Mouse (Mus musculus) forebrain, embryonic 15.5 days (tissue): ENCODE measurements around the gene Prpsap1. TPM values are rescaled to one million over a fixed set of nuclear protein-coding genes. Genes with fewer than 3 reads are reported as not detected.

Experiments
- ATAC-seq: fragments of 200-750 bp; cut with Nextera tagmentation; replicated peaks from 2 replicates; pipeline ENCODE4 v1.8.0; 2017; ENCODE audit warnings: mild to moderate bottlenecking, moderate TSS enrichment, moderate library complexity
- H3K27ac ChIP-seq: fragments of 300-500 bp; sonication (generic); replicated peaks from 2 replicates; pipeline ENCODE4 v1.5.1; 2015; ENCODE audit warnings: mild to moderate bottlenecking, inconsistent platforms
- H3K27me3 ChIP-seq: fragments of 300-500 bp; sonication (generic); 2 replicates; pipeline ENCODE4 v1.6.1; 2015; ENCODE audit warnings: inconsistent platforms
- H3K36me3 ChIP-seq: fragments of 300-500 bp; sonication (generic); 2 replicates; pipeline ENCODE4 v1.6.1; 2015; ENCODE audit warnings: mild to moderate bottlenecking, inconsistent platforms
- H3K4me1 ChIP-seq: fragments of 300-500 bp; sonication (generic); 2 replicates; pipeline ENCODE4 v1.6.1; 2015; ENCODE audit warnings: inconsistent platforms
- H3K4me2 ChIP-seq: fragments of 300-500 bp; sonication (generic); replicated peaks from 2 replicates; pipeline ENCODE4 v1.6.1; 2015; ENCODE audit warnings: mild to moderate bottlenecking, inconsistent platforms
- H3K4me3 ChIP-seq: fragments of 300-500 bp; sonication (generic); 2 replicates; pipeline ENCODE4 v1.5.1; 2015; ENCODE audit warnings: mild to moderate bottlenecking, inconsistent platforms
- H3K9ac ChIP-seq: fragments of 300-500 bp; sonication (generic); replicated peaks from 2 replicates; pipeline ENCODE4 v1.6.1; 2015; ENCODE audit warnings: mild to moderate bottlenecking, inconsistent platforms
- H3K9me3 ChIP-seq: fragments of 300-500 bp; sonication (generic); 2 replicates; pipeline ENCODE4 v1.6.1; 2016; ENCODE audit warnings: inconsistent platforms
- WGBS: fragments of 180-500 bp; shearing (Covaris S2); methylation state at CpG from one replicate; pipeline ENCODE4 v1.1.7; 2015; ENCODE audit warnings: mixed read lengths; 5-methylcytosine and 5-hydroxymethylcytosine counted together
- polyA plus RNA-seq: library from polyadenylated mRNA; unstranded; fragments of >200 nt; fragmentation: Nextera tagmentation; extraction: Ambion mirVana; gene quantifications from 2 replicates; pipeline ENCODE4 v1.2.1, GENCODE M21; 2015

Prpsap1 gene
- polyA plus RNA-seq, 1 experiment from 2014 or later = 193 TPM

DNA sequence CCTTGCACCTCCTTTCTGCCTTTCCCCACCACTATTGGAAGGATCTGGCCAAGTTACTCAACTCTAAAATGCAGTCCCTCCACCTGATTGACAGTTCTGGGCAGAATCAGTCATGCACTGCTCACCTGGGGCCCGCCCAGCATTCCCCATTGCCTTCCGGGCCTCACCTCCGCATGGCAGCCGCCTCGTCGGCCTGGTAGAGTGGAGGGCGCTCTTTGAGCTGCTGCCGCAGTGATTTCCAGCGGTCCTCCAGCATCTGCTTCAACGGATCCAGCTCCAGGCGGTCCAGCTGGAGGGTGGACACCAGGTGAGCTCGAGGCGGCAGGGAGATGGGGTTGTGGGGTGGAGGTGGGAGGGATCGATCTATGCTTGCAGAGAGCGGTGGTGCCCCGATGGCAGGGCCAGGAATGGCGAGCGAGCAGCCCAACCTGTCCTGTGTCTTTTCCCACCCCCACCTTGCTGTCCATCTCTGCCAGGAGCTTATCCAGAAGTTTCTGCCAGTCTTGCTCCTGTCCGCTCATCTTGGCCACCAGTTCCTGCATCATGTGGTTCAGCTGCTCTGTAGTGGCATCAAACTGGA is 47.6 kb downstream of the Prpsap1 start:
- H3K4me1 ChIP-seq = peaks cover 4% of the 10 kb centered on the region
- no peak overlapping the region for H3K4me3 ChIP-seq
- H3K27me3 ChIP-seq = peaks cover 18% of the 10 kb centered on the region; the same call in 1 of the 2 replicates
- no peaks in the 10 kb centered on the region for H3K36me3 ChIP-seq
- WGBS = 11% methylated on average over 19 of the region's 19 CpGs
- peak; percentile 31 for ATAC-seq
- no peaks in the 10 kb centered on the region for H3K9me3 ChIP-seq
- H3K9ac ChIP-seq = peak overlapping the region; percentile 4; the same call in 1 of the 2 replicates
- no peak overlapping the region for H3K27ac ChIP-seq
- no peak overlapping the region for H3K4me2 ChIP-seq

DNA sequence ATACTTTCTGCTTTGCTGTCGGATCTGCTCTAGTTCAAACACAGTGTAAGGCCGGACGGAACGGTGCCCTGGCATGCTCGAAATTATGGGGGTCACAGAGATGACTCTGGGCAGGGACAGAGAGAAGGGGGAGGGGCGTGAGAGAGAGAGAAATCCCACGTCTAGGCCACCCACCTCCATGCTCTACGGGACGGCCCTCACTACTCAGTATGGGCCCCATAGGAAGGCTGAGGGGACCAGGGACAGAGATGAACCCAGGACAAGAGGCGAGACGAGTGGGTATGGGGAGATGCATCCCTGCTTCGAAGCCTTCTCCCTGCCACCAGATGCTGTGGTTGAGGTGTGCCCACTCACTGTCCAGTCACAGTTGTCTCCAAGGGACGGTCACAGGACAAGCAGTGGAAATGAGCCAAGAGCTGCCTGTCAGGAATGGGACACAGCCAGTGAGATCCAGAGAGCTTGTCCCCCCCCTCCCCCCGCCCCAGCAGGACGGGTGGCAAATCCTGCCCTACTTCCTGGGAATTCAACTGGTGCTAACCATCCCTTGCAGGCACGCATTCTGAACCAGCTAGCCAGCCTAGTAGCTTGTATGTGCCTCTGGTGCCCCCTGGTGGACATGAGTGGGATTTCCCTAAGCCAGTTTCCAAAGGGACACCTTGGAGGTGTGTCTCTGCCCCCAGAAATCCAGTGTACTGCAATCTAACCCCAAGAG is 48.2 kb downstream of the Prpsap1 start:
- H3K9ac ChIP-seq = peak overlapping the region; percentile 4; the same call in 1 of the 2 replicates
- no peak overlapping the region for H3K27ac ChIP-seq

GRCm38 (mm10) chr11:116443935-116444334 is 50.1 kb downstream of the Prpsap1 start:
- no peaks in the 10 kb centered on the region for H3K9me3 ChIP-seq
- H3K4me2 ChIP-seq = no peak overlapping the region
- H3K4me1 ChIP-seq = peaks cover 12% of the 10 kb centered on the region
- H3K27ac ChIP-seq = no peak overlapping the region
- no peak overlapping the region for H3K9ac ChIP-seq
- H3K27me3 ChIP-seq = peaks cover 18% of the 10 kb centered on the region; the same call in 1 of the 2 replicates
- H3K36me3 ChIP-seq = peaks cover 8% of the 10 kb centered on the region; the same call in 1 of the 2 replicates
- no peak overlapping the region for H3K4me3 ChIP-seq
- ATAC-seq = no peak
- 91% methylated on average over 6 of the region's 6 CpGs for WGBS

More for the DNA sequence above, 48.2 kb downstream of the Prpsap1 start:
- Histone ChIP-seq H3K4me1 (peaks cover 4% of the 10 kb centered on the region), H3K36me3 (no peaks in the 10 kb centered on the region), H3K4me2 (no peak overlapping the region), H3K4me3 (no peak overlapping the region), H3K27me3 (peaks cover 18% of the 10 kb centered on the region; the same call in 1 of the 2 replicates), H3K9me3 (no peaks in the 10 kb centered on the region)
- 33% methylated on average over 16 of the region's 16 CpGs for WGBS
- ATAC-seq = peak; percentile 69

DNA sequence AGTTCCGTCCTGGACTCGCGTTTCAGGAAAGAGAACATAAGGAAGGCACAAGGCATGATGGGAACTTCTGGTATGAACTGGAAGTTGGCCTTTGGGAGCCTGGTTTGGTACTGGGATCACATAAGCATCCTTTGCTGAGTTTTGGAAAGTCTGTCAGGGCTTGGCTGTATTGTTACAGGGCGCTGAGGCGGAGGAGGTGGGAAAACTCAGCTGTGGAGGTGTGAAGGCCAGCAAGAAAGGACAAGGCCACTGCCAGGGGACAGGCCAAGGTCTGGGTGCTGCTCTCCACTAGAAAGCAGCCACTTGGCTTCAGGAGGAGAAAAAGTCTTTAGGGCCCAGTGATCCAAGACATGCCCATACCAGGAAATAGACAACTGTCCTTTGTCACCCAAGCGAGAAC is 50.7 kb downstream of the Prpsap1 start:
- no peak for ATAC-seq
- no peak overlapping the region for H3K4me2 ChIP-seq
- H3K27me3 ChIP-seq = peaks cover 18% of the 10 kb centered on the region; the same call in 1 of the 2 replicates
- no peak overlapping the region for H3K27ac ChIP-seq
- peaks cover 11% of the 10 kb centered on the region; the same call in 1 of the 2 replicates for H3K36me3 ChIP-seq
- WGBS = 73% methylated on average over 6 of the region's 6 CpGs
- H3K4me1 ChIP-seq = peaks cover 13% of the 10 kb centered on the region
- no peaks in the 10 kb centered on the region for H3K9me3 ChIP-seq
- no peak overlapping the region for H3K4me3 ChIP-seq
- no peak overlapping the region for H3K9ac ChIP-seq

DNA sequence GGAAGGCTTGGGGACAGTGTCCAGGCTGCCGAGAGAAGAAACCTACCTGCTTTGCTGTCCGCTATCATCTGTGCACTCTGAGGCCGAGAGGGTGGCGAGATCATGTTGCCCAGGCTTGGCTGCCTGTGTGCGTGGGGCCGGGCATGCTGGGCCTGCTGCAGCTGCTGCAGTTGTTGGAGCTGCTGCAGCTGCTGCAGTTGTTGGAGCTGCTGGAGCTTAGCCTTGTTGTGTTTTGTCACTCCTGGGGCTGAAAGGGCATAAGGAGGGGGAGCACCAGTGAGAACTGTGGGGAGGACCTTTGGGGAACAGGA is 51.2 kb downstream of the Prpsap1 start:
- H3K9ac ChIP-seq = no peak overlapping the region
- 86% methylated on average over 6 of the region's 6 CpGs for WGBS
- no peaks in the 10 kb centered on the region for H3K9me3 ChIP-seq
- H3K27ac ChIP-seq = no peak overlapping the region
- H3K27me3 ChIP-seq = peaks cover 15% of the 10 kb centered on the region; the same call in 1 of the 2 replicates
- H3K4me3 ChIP-seq = no peak overlapping the region
- peaks cover 11% of the 10 kb centered on the region; the same call in 1 of the 2 replicates for H3K36me3 ChIP-seq
- H3K4me1 ChIP-seq = peaks cover 13% of the 10 kb centered on the region
- H3K4me2 ChIP-seq = no peak overlapping the region
- no peak for ATAC-seq

GRCm38 (mm10) chr11:116442129-116442866 is 51.7 kb downstream of the Prpsap1 start:
- Histone ChIP-seq H3K27me3 (peaks cover 10% of the 10 kb centered on the region; the same call in 1 of the 2 replicates), H3K4me1 (peaks cover 17% of the 10 kb centered on the region), H3K36me3 (peaks cover 16% of the 10 kb centered on the region; the same call in 1 of the 2 replicates), H3K4me2 (no peak overlapping the region), H3K9ac (no peak overlapping the region), H3K27ac (no peak overlapping the region), H3K4me3 (no peak overlapping the region), H3K9me3 (no peaks in the 10 kb centered on the region)
- ATAC-seq = no peak
- WGBS = 75% methylated on average over 15 of the region's 15 CpGs

DNA sequence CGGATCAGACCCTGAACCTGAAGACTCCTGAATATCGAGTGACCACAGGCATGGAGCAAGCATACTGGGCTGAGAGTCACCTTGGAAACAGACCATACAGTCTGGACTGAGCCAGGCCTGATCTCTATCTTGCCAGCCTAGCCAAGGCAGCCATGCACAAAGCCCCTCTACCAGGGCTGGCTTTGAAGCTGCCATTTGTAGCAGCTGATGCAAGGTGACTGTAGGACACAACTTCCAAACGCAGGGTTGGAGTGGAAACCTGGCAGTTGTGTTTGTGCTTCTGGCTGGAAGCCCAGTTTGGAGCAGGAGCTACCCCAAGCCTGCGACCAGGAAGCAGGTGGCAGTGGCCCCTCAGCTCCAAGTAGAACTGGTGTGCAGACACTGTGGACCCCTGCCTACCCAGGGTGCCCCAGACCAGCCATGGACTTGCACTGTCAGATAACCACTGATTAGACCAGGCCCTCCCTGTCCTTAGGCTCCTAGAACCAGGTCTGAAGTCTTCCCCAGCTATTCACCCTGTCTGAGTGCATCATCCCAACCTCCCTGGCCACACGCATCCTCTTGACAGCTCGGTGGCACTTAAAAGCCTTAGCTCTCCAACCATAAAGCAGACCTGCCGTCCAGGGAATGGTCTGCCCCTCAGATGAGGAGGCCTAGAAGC is 53.5 kb downstream of the Prpsap1 start:
- Histone ChIP-seq H3K27ac (peak overlapping the region; percentile 20; the same call in 1 of the 2 replicates), H3K4me1 (peaks cover 31% of the 10 kb centered on the region), H3K9ac (no peak overlapping the region), H3K36me3 (peaks cover 17% of the 10 kb centered on the region; the same call in 1 of the 2 replicates), H3K27me3 (no peaks in the 10 kb centered on the region), H3K4me3 (no peak overlapping the region), H3K4me2 (no peak overlapping the region), H3K9me3 (no peaks in the 10 kb centered on the region)
- WGBS = 71% methylated on average over 7 of the region's 7 CpGs
- no peak for ATAC-seq

DNA sequence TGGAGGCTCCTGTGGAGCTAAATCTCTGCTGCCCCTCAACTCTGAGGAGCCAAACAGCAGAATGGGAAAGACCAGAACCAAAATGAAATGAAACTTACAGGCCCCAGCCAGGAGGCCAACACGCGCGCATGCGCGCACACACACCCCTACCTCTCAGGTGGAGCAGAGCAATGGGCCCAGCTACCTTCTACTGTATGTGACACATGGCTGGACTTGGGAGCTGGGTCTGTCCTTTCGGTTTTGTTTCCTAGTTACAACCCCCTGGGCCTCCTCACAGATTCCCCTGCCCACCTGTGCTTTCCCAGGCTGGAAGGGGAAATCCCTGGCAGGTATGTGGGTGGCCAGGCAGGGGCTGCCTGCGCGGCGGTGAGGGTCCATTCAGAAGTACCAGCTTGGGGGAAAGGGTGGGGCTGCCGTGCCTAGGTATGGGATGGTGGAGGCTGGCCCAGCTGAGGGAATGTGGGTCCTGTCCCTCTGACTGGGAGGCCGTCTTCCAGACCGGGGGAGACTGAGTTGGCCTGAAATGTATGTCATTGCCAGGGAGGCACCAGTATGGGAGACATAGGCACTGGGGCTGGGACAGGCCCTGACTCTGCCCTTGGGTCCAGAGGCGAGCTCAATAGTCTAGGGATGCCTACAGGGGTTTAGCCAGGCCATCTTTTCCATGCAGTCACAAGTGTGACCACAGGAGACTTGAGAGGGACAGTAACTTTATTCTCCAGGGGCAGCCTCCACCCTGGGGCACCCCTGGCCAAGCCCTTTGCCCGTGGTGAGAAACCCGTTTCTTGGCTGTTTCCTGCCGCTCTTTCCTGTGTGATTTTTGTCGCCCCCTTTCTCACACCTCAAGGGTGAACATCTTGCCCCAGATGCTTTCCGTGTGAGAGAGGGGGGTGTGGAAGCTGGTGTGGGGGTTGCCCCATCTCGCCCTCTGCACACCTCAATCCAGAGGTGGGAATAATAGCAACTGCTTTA is 54.4 kb downstream of the Prpsap1 start:
- Histone ChIP-seq H3K27ac (no peak overlapping the region), H3K4me2 (no peak overlapping the region), H3K36me3 (peaks cover 17% of the 10 kb centered on the region; the same call in 1 of the 2 replicates), H3K4me1 (peaks cover 36% of the 10 kb centered on the region), H3K9me3 (no peaks in the 10 kb centered on the region), H3K27me3 (no peaks in the 10 kb centered on the region), H3K4me3 (no peak overlapping the region), H3K9ac (no peak overlapping the region)
- 85% methylated on average over 19 of the region's 19 CpGs for WGBS
- ATAC-seq = no peak

GRCm38 (mm10) chr11:116437541-116437940 is 56.5 kb downstream of the Prpsap1 start:
- no peak for ATAC-seq
- no peaks in the 10 kb centered on the region for H3K9me3 ChIP-seq
- peaks cover 17% of the 10 kb centered on the region; the same call in 1 of the 2 replicates for H3K36me3 ChIP-seq
- H3K27me3 ChIP-seq = no peaks in the 10 kb centered on the region
- no peak overlapping the region for H3K27ac ChIP-seq
- no peak overlapping the region for H3K9ac ChIP-seq
- H3K4me1 ChIP-seq = peaks cover 36% of the 10 kb centered on the region
- no peak overlapping the region for H3K4me3 ChIP-seq
- no peak overlapping the region for H3K4me2 ChIP-seq
- WGBS = 87% methylated on average over 11 of the region's 11 CpGs

GRCm38 (mm10) chr11:116436725-116437331 is 57.2 kb downstream of the Prpsap1 start:
- Histone ChIP-seq H3K4me3 (peak overlapping the region; percentile 91; the same call in 1 of the 2 replicates), H3K4me2 (peak overlapping the region; percentile 84), H3K36me3 (peaks cover 17% of the 10 kb centered on the region; the same call in 1 of the 2 replicates), H3K4me1 (peaks cover 36% of the 10 kb centered on the region), H3K9me3 (no peaks in the 10 kb centered on the region), H3K9ac (no peak overlapping the region; the same call in 1 of the 2 replicates), H3K27me3 (no peaks in the 10 kb centered on the region), H3K27ac (no peak overlapping the region)
- no peak for ATAC-seq
- WGBS = 75% methylated on average over 4 of the region's 4 CpGs
